Mouse (Mus musculus): ENCODE data around the gene Anapc5. TPM values are rescaled to one million over a fixed set of nuclear protein-coding genes. Genes with fewer than 3 reads are reported as not detected.

Gene Anapc5
- polyA plus RNA-seq (2016; fragmentation: Nextera tagmentation; extraction: Ambion mirVana), result 491 and 495 TPM in 2 replicates

DNA sequence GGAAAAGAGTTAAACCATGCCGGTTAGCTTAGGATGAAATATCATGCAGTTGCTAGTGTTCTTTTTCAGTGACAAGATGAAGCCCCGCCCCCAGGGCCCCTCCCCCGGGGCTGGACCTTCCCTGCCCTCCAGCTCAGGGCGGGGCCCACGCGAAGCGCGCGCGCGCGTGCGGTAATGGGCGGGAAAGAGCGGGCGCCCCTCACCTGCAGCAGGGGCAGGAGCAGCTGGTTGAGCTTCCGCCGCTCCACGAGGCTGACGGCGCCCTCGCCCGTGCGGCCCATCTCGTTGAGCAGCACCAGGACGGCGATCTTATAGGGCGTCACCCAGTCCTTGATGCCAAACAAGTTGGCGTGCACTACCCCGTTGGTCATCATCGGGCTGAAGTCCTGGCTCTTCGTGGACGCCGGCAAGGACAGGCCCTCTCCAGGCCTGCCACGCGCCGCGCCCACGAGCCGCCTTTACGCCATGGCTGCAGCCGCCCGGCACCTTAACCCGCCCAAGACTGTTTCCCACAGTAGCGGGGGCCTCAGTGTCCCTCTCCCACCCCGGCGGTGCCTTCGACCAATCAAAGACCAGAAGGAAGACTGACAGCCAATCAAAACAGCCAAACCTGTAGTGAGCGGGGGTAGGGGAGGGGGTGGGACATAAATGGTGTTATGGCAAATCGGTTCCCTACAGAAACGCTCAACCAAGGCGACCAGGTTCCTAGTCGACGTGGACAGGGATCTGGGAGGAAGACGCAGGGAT, at the start of gene Anapc5:
Gene Anapc5 (minus strand): TSS at position 563 of the 747 bp plus-strand sequence.
- Histone ChIP-seq H3K4me3 (peak within 1 kb of the TSS; percentile 86), H3K9me3 (no peaks in the 10 kb centered on the region), H3K4me1 (replicated peaks) (peaks cover 12% of the 10 kb centered on the region), H3K36me3 (peaks cover 37% of the 10 kb centered on the region), H3K27ac (peak within 1 kb of the TSS; percentile 94), H3K27me3 (ENCODE audit: insufficient read depth, poor library complexity, severe bottlenecking) (no peaks in the 10 kb centered on the region)
- WGBS, result under 1% methylated on average over 55 of the region's 55 CpGs
- peak; percentile 94 for DNase-seq (ENCODE audit: low spot score)

DNA sequence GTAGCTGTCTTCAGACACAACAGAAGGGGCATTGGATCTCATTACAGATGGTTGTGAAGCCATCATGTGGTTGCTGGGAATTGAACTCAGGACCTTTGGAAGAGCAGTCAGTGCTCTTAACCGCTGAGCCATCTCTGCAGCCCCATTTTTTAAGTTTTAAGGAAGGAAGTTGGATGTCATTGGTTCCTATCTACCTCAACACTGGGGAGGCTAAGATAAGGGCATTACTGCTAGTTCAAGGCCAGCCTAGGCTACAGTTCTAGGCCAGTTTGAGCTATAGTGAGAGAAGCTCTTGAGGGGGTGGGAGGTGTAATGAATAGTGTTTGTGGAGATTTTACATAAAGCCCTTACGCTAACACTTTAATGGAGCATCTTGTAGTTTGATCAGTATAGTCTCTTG, 41.9 kb upstream of the Anapc5 start:
- no peaks in the 10 kb centered on the region for H3K4me1 ChIP-seq (replicated peaks)
- no peaks in the 10 kb centered on the region for H3K27me3 ChIP-seq (ENCODE audit: insufficient read depth, poor library complexity, severe bottlenecking)
- no peaks in the 10 kb centered on the region for H3K9me3 ChIP-seq
- DNase-seq (ENCODE audit: low spot score), result no peak
- 94% methylated on average over 2 of the region's 2 CpGs for WGBS
- H3K36me3 ChIP-seq, result peaks cover 82% of the 10 kb centered on the region
- no peak overlapping the region for H3K4me3 ChIP-seq
- no peak overlapping the region for H3K27ac ChIP-seq

DNA sequence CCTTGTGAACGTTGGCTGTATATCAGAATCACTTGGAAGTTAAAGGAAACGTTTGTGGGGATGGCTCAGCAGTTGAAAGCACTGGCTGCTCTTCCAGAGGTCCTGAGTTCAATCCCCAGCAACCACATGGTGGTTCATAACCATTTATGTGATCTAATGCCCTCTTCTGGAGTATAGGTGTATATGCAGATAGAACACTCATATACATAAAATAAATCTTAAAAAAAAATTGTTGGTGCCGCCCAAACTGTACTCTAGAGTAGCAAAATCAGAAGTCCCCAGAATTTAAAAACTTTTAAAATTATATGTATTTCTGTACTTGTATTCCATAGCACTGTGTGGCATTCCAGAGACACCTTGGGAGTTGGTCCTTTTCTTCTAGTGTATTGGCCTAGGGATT, 34.7 kb upstream of the Anapc5 start:
- H3K4me3 ChIP-seq, result no peak overlapping the region
- H3K9me3 ChIP-seq, result no peaks in the 10 kb centered on the region
- 87% methylated on average over 3 of the region's 3 CpGs for WGBS
- H3K27me3 ChIP-seq (ENCODE audit: insufficient read depth, poor library complexity, severe bottlenecking), result no peaks in the 10 kb centered on the region
- no peak for DNase-seq (ENCODE audit: low spot score)
- H3K4me1 ChIP-seq (replicated peaks), result peaks cover 11% of the 10 kb centered on the region
- H3K27ac ChIP-seq, result no peak overlapping the region
- H3K36me3 ChIP-seq, result peaks cover 32% of the 10 kb centered on the region

DNA sequence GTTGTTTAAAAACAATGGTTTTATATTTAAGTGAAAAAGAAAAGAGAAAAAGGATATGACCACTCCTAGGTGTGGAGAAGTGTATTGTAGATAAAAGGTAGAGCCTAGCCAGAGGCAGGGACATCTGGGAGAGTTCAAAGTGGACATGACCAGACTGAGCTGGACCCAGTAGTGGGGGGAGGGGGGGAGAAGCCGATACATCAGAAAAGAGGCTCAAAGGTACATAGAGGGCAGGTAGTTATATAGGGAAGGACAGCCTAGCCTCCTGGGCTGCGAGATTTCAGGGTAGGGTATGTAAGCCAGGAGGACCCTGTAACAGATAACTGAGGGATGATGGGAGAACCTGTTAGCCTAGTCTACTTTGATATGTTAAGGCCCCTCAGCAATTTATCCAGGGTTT, 31.5 kb upstream of the Anapc5 start:
- Histone ChIP-seq H3K9me3 (no peaks in the 10 kb centered on the region), H3K36me3 (peaks cover 21% of the 10 kb centered on the region), H3K27ac (no peak overlapping the region), H3K4me1 (replicated peaks) (peaks cover 23% of the 10 kb centered on the region), H3K4me3 (no peak overlapping the region), H3K27me3 (ENCODE audit: insufficient read depth, poor library complexity, severe bottlenecking) (no peaks in the 10 kb centered on the region)
- DNase-seq (ENCODE audit: low spot score), result no peak
- 88% methylated on average over 2 of the region's 2 CpGs for WGBS

DNA sequence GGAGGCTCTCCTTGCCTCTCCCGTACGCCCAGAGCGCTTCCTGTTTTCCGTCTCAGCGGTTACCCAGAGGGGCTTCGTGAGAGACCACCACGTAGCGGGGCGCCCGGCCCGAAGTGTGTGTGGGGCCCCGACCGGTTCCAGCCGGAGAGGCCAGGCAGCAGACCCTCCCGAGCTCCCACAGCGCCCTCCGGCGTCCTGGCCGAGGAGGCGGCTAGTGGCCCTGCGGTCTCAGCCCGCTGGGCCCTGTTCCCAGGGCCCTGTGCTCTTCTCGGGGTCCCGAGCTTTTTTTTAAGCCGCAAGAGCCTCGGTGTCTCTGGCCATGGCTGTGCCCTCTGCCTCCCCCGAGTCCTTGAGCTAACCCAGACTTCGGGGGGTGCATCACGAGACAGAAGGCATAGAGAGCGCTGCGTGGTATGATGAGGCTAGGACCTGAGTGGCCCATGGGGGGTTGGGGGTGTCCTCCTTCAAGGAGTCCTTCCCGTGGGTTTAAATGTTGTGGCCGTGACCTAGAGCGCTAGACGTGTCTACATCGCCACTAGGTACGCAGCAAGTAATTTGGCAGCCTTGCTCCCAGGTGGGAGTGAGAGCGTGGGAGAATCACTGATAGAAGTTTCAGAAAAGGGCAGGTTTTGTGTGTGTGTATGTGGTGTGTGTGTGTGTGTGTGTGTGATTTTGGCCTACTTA, 29.3 kb upstream of the Anapc5 start:
- 0 out of 2 replicates have a peak, but pooled peaks cover 4% of the 10 kb centered on the region for H3K36me3 ChIP-seq
- peaks cover 23% of the 10 kb centered on the region for H3K4me1 ChIP-seq (replicated peaks)
- no peak for DNase-seq (ENCODE audit: low spot score)
- 1% methylated on average over 38 of the region's 38 CpGs for WGBS
- H3K27ac ChIP-seq, result peak overlapping the region; percentile 98
- H3K27me3 ChIP-seq (ENCODE audit: insufficient read depth, poor library complexity, severe bottlenecking), result no peaks in the 10 kb centered on the region
- peak overlapping the region; percentile 93 for H3K4me3 ChIP-seq
- no peaks in the 10 kb centered on the region for H3K9me3 ChIP-seq

DNA sequence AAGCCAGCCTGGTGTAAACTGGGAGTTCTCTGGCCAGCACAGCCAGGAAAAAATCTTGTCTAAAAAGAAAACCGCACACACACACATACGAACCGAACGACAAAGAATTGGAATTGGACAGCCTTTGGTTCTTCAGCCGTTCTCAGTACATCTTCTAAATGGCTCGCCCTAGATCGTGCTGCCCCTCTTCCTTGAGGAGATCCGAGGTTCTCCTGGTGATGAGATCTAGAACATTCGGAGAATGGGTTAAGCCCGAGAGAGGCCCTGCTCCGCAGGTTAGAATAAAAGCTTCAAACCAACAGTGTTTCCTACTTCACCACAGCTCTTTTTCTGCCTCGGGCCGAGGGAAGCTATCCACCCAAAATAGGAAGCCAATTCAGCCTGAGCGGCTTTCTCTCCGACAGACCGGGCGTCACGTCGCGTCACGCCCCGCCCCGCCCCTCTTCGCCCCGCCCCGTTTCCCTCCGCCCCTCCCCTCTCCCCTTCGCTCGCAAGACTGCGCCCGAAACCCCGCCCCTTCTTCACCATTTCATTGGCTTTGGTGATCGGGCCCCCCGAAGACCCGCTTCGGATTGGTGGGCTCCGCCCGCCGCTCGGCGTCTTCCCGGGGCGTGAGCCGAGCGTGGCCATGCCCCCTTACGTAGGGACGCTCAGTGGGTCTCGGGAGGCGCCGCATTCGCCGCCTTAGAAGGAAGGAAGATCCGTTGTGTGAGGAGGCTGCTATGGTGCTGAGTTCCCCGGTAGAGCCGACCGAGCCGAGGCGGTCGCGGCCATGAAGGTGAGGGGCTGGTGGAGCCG, 28.6 kb upstream of the Anapc5 start, which contains the start of gene Rnf34:
Gene Rnf34 (plus strand): TSS at position 528 of the 798 bp plus-strand sequence.
- DNase-seq (ENCODE audit: low spot score), result peak; percentile 99
- Histone ChIP-seq H3K36me3 (0 out of 2 replicates have a peak, but pooled peaks cover 4% of the 10 kb centered on the region), H3K27me3 (ENCODE audit: insufficient read depth, poor library complexity, severe bottlenecking) (no peaks in the 10 kb centered on the region), H3K27ac (peak within 1 kb of the TSS; percentile 98), H3K4me3 (peak within 1 kb of the TSS; percentile 93), H3K4me1 (replicated peaks) (peaks cover 23% of the 10 kb centered on the region), H3K9me3 (no peaks in the 10 kb centered on the region)
- WGBS, result 2% methylated on average over 61 of the region's 61 CpGs

DNA sequence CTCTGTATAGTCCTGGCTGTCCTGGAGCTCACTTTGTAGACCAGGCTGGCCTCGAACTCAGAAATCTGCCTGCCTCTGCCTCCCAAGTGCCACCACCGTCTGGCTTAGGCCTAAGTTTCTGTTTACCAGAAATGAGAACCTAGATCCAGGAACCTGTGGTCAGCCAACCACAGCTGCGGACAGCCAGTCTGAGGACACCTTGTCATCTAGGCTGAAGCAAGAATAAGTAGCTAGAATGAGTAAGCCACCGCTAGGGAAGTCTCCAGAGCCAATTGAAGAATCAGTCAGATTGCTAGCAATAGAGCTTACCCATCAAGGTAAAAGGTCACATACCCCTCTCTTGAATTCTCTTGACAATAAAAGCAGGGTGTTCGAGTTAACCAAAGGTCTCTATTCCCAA, 22.7 kb upstream of the Anapc5 start:
- Histone ChIP-seq H3K4me3 (no peak overlapping the region), H3K36me3 (no peaks in the 10 kb centered on the region), H3K4me1 (replicated peaks) (0 out of 2 replicates have a peak, but pooled peaks cover 3% of the 10 kb centered on the region), H3K9me3 (no peaks in the 10 kb centered on the region), H3K27ac (no peak overlapping the region), H3K27me3 (ENCODE audit: insufficient read depth, poor library complexity, severe bottlenecking) (no peaks in the 10 kb centered on the region)
- WGBS, result 85% methylated on average over 5 of the region's 5 CpGs
- DNase-seq (ENCODE audit: low spot score), result no peak

DNA sequence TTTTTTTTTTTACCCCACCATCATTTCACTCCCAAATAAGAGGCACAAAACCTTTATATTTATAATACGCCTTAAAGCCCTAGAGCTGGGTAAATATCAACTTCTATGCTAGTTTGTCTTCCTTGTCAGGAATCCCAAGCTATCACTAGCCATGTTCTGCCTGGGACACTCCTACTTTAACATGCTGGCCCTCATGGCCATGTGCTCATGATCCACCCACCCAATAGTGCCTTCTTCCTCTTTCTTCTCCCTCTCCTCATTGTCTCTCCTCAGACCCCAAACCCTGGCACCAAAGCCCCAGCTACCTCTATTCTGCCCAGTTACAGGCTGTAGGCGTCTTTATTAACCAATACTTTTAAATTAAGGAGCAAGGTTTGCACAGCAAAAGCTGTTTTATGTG, 20.0 kb upstream of the Anapc5 start:
- Histone ChIP-seq H3K27me3 (ENCODE audit: insufficient read depth, poor library complexity, severe bottlenecking) (no peaks in the 10 kb centered on the region), H3K4me3 (no peak overlapping the region), H3K27ac (no peak overlapping the region), H3K36me3 (no peaks in the 10 kb centered on the region), H3K9me3 (0 out of 2 replicates have a peak, but pooled peaks cover 7% of the 10 kb centered on the region), H3K4me1 (replicated peaks) (no peaks in the 10 kb centered on the region)
- WGBS, result 85% methylated on average over 2 of the region's 2 CpGs
- DNase-seq (ENCODE audit: low spot score), result no peak

DNA sequence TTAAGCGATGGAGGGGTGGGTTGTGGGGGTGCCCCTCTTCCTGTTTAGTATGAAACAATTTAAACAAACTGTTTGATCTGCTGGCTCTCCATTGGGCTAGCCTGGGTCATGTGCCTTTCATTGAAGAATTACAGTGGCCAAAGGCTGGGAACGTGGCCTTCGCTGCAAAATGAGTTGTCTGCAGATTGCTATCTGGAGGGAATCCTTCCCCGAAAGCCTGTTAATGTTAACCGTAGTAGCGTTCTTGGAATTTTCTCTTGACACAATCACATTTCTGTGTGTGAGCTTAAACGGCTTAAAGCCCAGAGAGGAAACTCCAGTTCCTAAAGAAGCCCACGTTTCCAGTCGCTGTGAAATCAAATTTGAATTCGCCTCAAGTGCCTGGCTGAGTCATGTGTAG, 11.9 kb upstream of the Anapc5 start:
- no peaks in the 10 kb centered on the region for H3K4me1 ChIP-seq (replicated peaks)
- no peaks in the 10 kb centered on the region for H3K36me3 ChIP-seq
- DNase-seq (ENCODE audit: low spot score), result no peak
- no peak overlapping the region for H3K27ac ChIP-seq
- no peaks in the 10 kb centered on the region for H3K27me3 ChIP-seq (ENCODE audit: insufficient read depth, poor library complexity, severe bottlenecking)
- H3K9me3 ChIP-seq, result 0 out of 2 replicates have a peak, but pooled peaks cover 5% of the 10 kb centered on the region
- WGBS, result 85% methylated on average over 10 of the region's 10 CpGs
- H3K4me3 ChIP-seq, result no peak overlapping the region

DNA sequence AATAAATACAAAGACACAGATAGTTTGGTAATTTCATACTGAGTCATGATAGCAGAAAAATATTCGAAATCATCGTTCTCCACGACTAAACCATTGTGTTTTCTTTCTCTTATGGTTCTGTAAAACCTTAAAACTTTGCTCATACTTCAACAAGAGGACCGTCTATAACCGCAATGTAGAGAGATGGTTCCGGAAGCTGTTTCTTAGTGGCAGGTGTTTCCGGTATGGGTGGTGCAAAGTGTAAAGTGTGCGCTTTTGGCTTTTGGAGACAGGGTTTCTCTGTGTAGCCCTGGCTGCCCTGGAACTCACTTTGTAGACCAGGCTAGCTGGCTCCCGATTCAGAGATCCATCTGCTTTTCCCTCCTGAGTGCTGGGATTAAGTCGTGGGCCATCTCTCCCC, 11.4 kb upstream of the Anapc5 start:
- H3K27me3 ChIP-seq (ENCODE audit: insufficient read depth, poor library complexity, severe bottlenecking), result no peaks in the 10 kb centered on the region
- H3K27ac ChIP-seq, result no peak overlapping the region
- H3K4me1 ChIP-seq (replicated peaks), result no peaks in the 10 kb centered on the region
- H3K9me3 ChIP-seq, result no peaks in the 10 kb centered on the region
- 86% methylated on average over 10 of the region's 10 CpGs for WGBS
- DNase-seq (ENCODE audit: low spot score), result no peak
- no peak overlapping the region for H3K4me3 ChIP-seq
- H3K36me3 ChIP-seq, result no peaks in the 10 kb centered on the region

DNA sequence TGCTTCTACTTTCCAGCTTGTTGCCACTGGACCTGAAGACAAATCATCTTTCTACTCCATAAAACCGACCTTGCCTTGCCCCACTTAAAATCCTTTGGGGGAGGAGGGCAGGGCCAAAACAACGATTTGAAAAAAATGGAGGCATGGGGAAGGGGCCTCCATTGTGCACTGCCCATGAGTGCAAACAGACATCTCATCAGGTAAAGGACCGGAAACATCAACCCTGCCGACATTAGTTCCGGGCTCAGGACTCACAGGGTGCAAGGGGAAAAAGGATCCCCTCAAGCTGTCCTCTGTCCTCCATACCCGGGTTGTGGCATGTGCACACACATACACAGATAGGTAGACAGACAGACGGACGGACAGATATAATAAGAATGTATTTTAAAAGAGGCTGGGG, 4.0 kb upstream of the Anapc5 start:
- no peak for DNase-seq (ENCODE audit: low spot score)
- Histone ChIP-seq H3K27me3 (ENCODE audit: insufficient read depth, poor library complexity, severe bottlenecking) (no peaks in the 10 kb centered on the region), H3K4me3 (no peak overlapping the region), H3K9me3 (no peaks in the 10 kb centered on the region), H3K36me3 (no peaks in the 10 kb centered on the region), H3K27ac (no peak overlapping the region), H3K4me1 (replicated peaks) (peaks cover 3% of the 10 kb centered on the region)
- WGBS, result 85% methylated on average over 8 of the region's 8 CpGs

DNA sequence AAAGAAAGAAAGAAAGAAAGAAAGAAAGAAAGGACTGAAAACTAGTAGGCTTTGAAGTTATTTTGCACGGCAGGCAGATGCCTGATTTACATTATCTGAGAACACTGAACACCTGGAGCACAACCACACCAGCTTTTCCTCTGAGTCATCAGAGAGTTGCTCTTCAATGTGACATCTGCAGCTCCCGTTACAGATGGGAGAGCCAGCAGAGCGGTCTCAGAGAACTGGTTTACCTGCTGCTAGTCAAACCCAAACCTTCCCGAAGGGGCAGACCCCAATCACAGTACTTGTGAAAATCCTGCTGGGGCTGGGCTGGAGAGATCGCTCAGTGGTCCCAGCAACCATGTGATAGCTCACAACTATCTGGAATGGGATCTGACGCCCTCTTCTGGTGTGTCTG, 3.3 kb upstream of the Anapc5 start:
- no peaks in the 10 kb centered on the region for H3K9me3 ChIP-seq
- no peaks in the 10 kb centered on the region for H3K27me3 ChIP-seq (ENCODE audit: insufficient read depth, poor library complexity, severe bottlenecking)
- H3K4me1 ChIP-seq (replicated peaks), result peaks cover 9% of the 10 kb centered on the region
- H3K27ac ChIP-seq, result no peak overlapping the region
- DNase-seq (ENCODE audit: low spot score), result no peak
- H3K4me3 ChIP-seq, result no peak overlapping the region
- WGBS, result 71% methylated on average over 6 of the region's 6 CpGs
- peaks cover 2% of the 10 kb centered on the region for H3K36me3 ChIP-seq

All from hindbrain, embryonic 10.5 days (tissue).